ENCODE assay signal across 15 mouse cellular contexts in genomic region chr13:112404723-112405122, GRCm38 (mm10). TPM values are rescaled to one million over a fixed set of nuclear protein-coding genes. Genes with fewer than 3 reads are reported as not detected.
DNase-seq lines count a peak whose midpoint lies in the region; ATAC-seq and TF ChIP-seq lines count a peak whose summit lies in the region.
"Had no signal": no experiment of that assay in that cellular context is flagged by ENCODE, and none has a peak within 500 bp of the region (broad histone marks: within the 10 kb centered on the region; RNA-seq: fewer than 3 reads in every experiment).

No protein-coding gene starts in this region.

- H3K36me3 ChIP-seq in heart, embryonic 13.5 days, result no peaks in the 10 kb centered on the region
- H3K36me3 ChIP-seq in heart, embryonic 11.5 days (ENCODE audit: control insufficient read depth, insufficient read depth, low read length), result no peaks in the 10 kb centered on the region
- H3K36me3 ChIP-seq in lung, postnatal 0 days (ENCODE audit: insufficient read depth, low read length), result no peaks in the 10 kb centered on the region
- H3K36me3 ChIP-seq: hindbrain, embryonic 15.5 days; liver, embryonic 15.5 days had no signal

- no peak overlapping the region for H3K4me3 ChIP-seq in heart, embryonic 13.5 days
- no peak overlapping the region for H3K4me3 ChIP-seq in heart, embryonic 11.5 days (ENCODE audit: low read depth, low read length)
- no peak overlapping the region for H3K4me3 ChIP-seq in lung, postnatal 0 days (ENCODE audit: low read depth, low read length)
- H3K4me3 ChIP-seq: hindbrain, embryonic 15.5 days; liver, embryonic 15.5 days had no signal

- no peak overlapping the region for H3K4me2 ChIP-seq in heart, embryonic 13.5 days
- H3K4me2 ChIP-seq in heart, embryonic 11.5 days, result no peak overlapping the region
- H3K4me2 ChIP-seq in lung, postnatal 0 days (replicated peaks; ENCODE audit: low read depth, low read length), result no peak overlapping the region
- H3K4me2 ChIP-seq: hindbrain, embryonic 15.5 days; liver, embryonic 15.5 days had no signal

- DNase-seq in lung, postnatal 0 days (ENCODE audit: low spot score), result peak; percentile 12
- no peak for DNase-seq in lung, postnatal 4 days
- peak; percentile 39 to 60 for DNase-seq in kidney, postnatal 36 days
- DNase-seq in embryo, embryonic 10.5 days (ENCODE audit: low spot score), result no peak
- no peak for DNase-seq in ovary, adult 18-20 months (ENCODE audit: low spot score)
- DNase-seq: cerebellum, adult 8-10 months; layer of hippocampus, adult 9-11 months; midbrain, embryonic 14.5 days had no signal

- H3K27ac ChIP-seq in heart, embryonic 13.5 days (replicated peaks), result peak overlapping the region; percentile 24; the same call in 1 of the 2 replicates
- H3K27ac ChIP-seq in heart, embryonic 11.5 days (ENCODE audit: low read depth, low read length), result no peak overlapping the region
- H3K27ac ChIP-seq in lung, postnatal 0 days (ENCODE audit: low read length), result no peak overlapping the region
- H3K27ac ChIP-seq: hindbrain, embryonic 15.5 days; liver, embryonic 15.5 days had no signal

- H3K4me1 ChIP-seq in heart, embryonic 13.5 days, result peaks cover 10% of the 10 kb centered on the region; the same call in 1 of the 2 replicates
- H3K4me1 ChIP-seq in heart, embryonic 11.5 days (ENCODE audit: control insufficient read depth, insufficient read depth, low read length), result no peaks in the 10 kb centered on the region
- no peaks in the 10 kb centered on the region for H3K4me1 ChIP-seq in lung, postnatal 0 days (ENCODE audit: insufficient read depth, low read depth, low read length)
- H3K4me1 ChIP-seq: hindbrain, embryonic 15.5 days; liver, embryonic 15.5 days had no signal

- no peaks in the 10 kb centered on the region for H3K27me3 ChIP-seq in heart, embryonic 13.5 days (replicated peaks)
- H3K27me3 ChIP-seq in heart, embryonic 11.5 days (ENCODE audit: control insufficient read depth, insufficient read depth, low read length), result no peaks in the 10 kb centered on the region
- H3K27me3 ChIP-seq in lung, postnatal 0 days (replicated peaks; ENCODE audit: insufficient read depth, low read length), result no peaks in the 10 kb centered on the region
- H3K27me3 ChIP-seq: hindbrain, embryonic 15.5 days; liver, embryonic 15.5 days; Patski had no signal

- ATAC-seq in heart, embryonic 13.5 days (ENCODE audit: extremely low read depth, insufficient number of reproducible peaks, low FRiP score, low TSS enrichment), result no peak
- ATAC-seq in heart, embryonic 11.5 days (replicated peaks; ENCODE audit: insufficient number of reproducible peaks, low FRiP score, low TSS enrichment), result no peak
- ATAC-seq in lung, postnatal 0 days, result no peak
- ATAC-seq: activated CD4-positive, CD25-positive, alpha-beta regulatory T cell, adult 4 months; intestine, postnatal 0 days; Patski had no signal

- no peaks in the 10 kb centered on the region for H3K9me3 ChIP-seq in heart, embryonic 13.5 days
- H3K9me3 ChIP-seq in heart, embryonic 11.5 days (replicated peaks; ENCODE audit: control insufficient read depth, low read length), result no peaks in the 10 kb centered on the region
- no peaks in the 10 kb centered on the region for H3K9me3 ChIP-seq in lung, postnatal 0 days (ENCODE audit: low read length)
- H3K9me3 ChIP-seq: hindbrain, embryonic 15.5 days; liver, embryonic 15.5 days had no signal

- TF ChIP-seq CTCF in lung, postnatal 0 days (IDR thresholded peaks at IDR 0.05), result no peak

- TF ChIP-seq EP300 in lung, postnatal 0 days (IDR thresholded peaks at IDR 0.05), result no peak

- no peak overlapping the region for H3K9ac ChIP-seq in heart, embryonic 13.5 days
- no peak overlapping the region for H3K9ac ChIP-seq in heart, embryonic 11.5 days (ENCODE audit: low read depth, low read length)
- H3K9ac ChIP-seq in lung, postnatal 0 days (replicated peaks; ENCODE audit: low read depth), result no peak overlapping the region
- H3K9ac ChIP-seq: hindbrain, embryonic 15.5 days; liver, embryonic 15.5 days had no signal

- WGBS in heart, embryonic 13.5 days, result 69% methylated on average over 3 of the region's 3 CpGs
- 79% methylated on average over 3 of the region's 3 CpGs for WGBS in heart, embryonic 11.5 days (ENCODE audit: insufficient replicate concordance)
- WGBS in lung, postnatal 0 days, result 56% methylated on average over 3 of the region's 3 CpGs

RNA-seq across cellular contexts. Expression of gene Il6st, which starts 59.1 kb away (rescaled TPM):
- polyA plus RNA-seq in heart, embryonic 13.5 days (2015; fragmentation: Nextera tagmentation; extraction: Ambion mirVana), result 42.1 TPM in 2 replicates
- polyA plus RNA-seq in heart, embryonic 11.5 days (2014; fragmentation: Nextera tagmentation; extraction: Ambion mirVana), result 50.0 and 68.2 TPM in 2 replicates
- polyA plus RNA-seq in lung, postnatal 0 days (2015; fragmentation: Nextera tagmentation; extraction: Ambion mirVana), result 30.4 and 33.7 TPM in 2 replicates

Comparison
In these comparisons a context has a peak if more than half of its experiments do, and no peak if none do; other contexts are left out.
1. DNase-seq: peak in lung, postnatal 0 days (single experiment) and kidney, postnatal 36 days (2 of 2); none in lung, postnatal 4 days (0 of 2), embryo, embryonic 10.5 days (single experiment) and ovary, adult 18-20 months (single experiment).